Mouse (Mus musculus): Measurements from ENCODE around the gene Ccdc73. TPM values are rescaled to one million over a fixed set of nuclear protein-coding genes. Genes with fewer than 3 reads are reported as not detected.

Ccdc73 gene
- total and polyA plus RNA-seq, 3 experiments = 2.2 to 5.1 (median 2.2) TPM

DNA sequence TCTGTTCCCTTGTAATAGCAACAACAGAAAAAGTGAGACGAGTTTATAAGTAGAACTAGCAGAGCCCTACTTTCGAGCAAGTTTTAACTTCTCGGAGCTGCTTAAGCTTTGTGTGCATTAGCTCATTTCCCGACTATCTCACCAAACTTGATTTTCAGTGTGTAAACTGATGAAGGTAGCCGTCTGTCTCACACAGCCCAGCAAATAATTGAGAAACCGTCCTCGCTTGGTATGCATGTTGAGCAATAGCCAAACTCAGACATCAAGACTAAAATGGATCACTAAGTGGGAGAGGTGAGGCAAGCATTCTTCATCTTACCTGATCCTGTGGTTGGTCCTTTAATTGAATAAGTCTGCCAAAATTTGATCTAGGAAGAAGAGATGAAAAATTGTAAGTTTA lies 25.9 kb upstream of the Ccdc73 start:
- Histone ChIP-seq H3K4me2 (ENCODE audit: insufficient read depth, low read depth, poor library complexity, severe bottlenecking) (no peak overlapping the region), H3K27me3 (replicated peaks) (no peaks in the 10 kb centered on the region), H3K9ac (ENCODE audit: insufficient read depth, low read depth) (no peak overlapping the region), H3K4me1 (ENCODE audit: control insufficient read depth in 1 of 2, insufficient read depth in 2 of 2) (peaks cover under 1 to 6% of the 10 kb centered on the region in 2 experiments), H3K36me3 (replicated peaks in 1 of 2; ENCODE audit: control insufficient read depth in 1 of 2, insufficient read depth in 1 of 2, low read length in 1 of 2) (peaks cover 31 to 73% of the 10 kb centered on the region in 2 experiments), H3K9me3 (replicated peaks; ENCODE audit: low read length) (no peaks in the 10 kb centered on the region), H3K79me2 (replicated peaks; ENCODE audit: control insufficient read depth, extremely low read depth, insufficient read depth, poor library complexity, severe bottlenecking) (no peaks in the 10 kb centered on the region; the same call in 1 of the 2 replicates), H3K27ac (ENCODE audit: insufficient read depth, low read depth) (no peak overlapping the region), H3K4me3 (replicated peaks in 1 of 3; ENCODE audit: low read depth in 2 of 3, low read length in 2 of 3, poor library complexity in 1 of 3) (no peak overlapping the region)
- in situ Hi-C loops (cut with MboI; ENCODE audit: low pct_ligation_motif_present, low pct_unique_long_range_greater_than_20kb, low sequenced_read_pairs) = no loop called here
- dilution Hi-C loops (cut with MboI; ENCODE audit: extremely low pct_ligation_motif_present, extremely low pct_unique_long_range_greater_than_20kb, low sequenced_read_pairs) = no loop called here
- TF ChIP-seq MAZ (IDR thresholded peaks at IDR 0.05; ENCODE audit: low read depth, low read length) (no peak), POLR2AphosphoS2 (IDR thresholded peaks at IDR 0.05; ENCODE audit: low read depth, low read length) (no peak), CHD2 (IDR thresholded peaks at IDR 0.05; ENCODE audit: low read length) (no peak), RAD21 (IDR thresholded peaks at IDR 0.05; ENCODE audit: low read depth, low read length) (no peak), ETS1 (conservative IDR thresholded peaks at IDR 0.05; ENCODE audit: low read depth, low read length) (no peak), ZNF384 (IDR thresholded peaks at IDR 0.05; ENCODE audit: low read depth, low read length) (no peak), TCF12 (IDR thresholded peaks at IDR 0.05; ENCODE audit: low read depth, low read length) (no peak), MYC (IDR thresholded peaks at IDR 0.05; ENCODE audit: low read depth, low read length) (no peak), NRF1 (IDR thresholded peaks at IDR 0.05; ENCODE audit: low read depth, low read length) (no peak), CHD1 (IDR thresholded peaks at IDR 0.05; ENCODE audit: low read depth, low read length) (no peak), JUN (IDR thresholded peaks at IDR 0.05; ENCODE audit: insufficient read depth, low read depth, low read length) (no peak), JUND (conservative IDR thresholded peaks at IDR 0.05; ENCODE audit: low read depth, low read length) (no peak), RCOR1 (conservative IDR thresholded peaks at IDR 0.05; ENCODE audit: low read depth, low read length) (no peak), MEF2A (IDR thresholded peaks at IDR 0.05; ENCODE audit: borderline replicate concordance, low read depth, low read length) (no peak)
- no peak for DNase-seq (ENCODE audit: extremely low read depth)

DNA sequence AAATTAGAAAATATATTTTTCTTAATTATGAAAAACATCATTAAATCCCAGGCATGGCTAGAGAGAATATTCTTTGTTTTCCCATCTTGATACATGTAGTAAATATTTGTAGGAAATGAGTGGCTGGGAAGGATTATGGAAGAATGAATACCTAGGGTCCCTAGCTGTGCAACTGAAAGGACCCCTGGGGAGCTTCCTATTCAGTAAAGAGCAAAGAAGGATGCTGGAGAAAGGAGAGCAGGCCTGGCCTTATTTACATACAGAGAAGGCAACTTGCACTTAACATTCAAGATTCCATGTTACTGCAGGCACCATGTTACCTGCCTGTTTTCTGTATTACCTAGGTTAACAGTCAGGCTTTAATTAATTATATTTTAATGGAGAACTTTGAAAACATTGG lies 25.0 kb upstream of the Ccdc73 start:
- Histone ChIP-seq H3K4me1 (ENCODE audit: control insufficient read depth in 1 of 2, insufficient read depth in 2 of 2) (peaks cover 6 to 11% of the 10 kb centered on the region in 2 experiments), H3K79me2 (replicated peaks; ENCODE audit: control insufficient read depth, extremely low read depth, insufficient read depth, poor library complexity, severe bottlenecking) (no peaks in the 10 kb centered on the region; the same call in 1 of the 2 replicates), H3K4me3 (replicated peaks in 1 of 3; ENCODE audit: low read depth in 2 of 3, low read length in 2 of 3, poor library complexity in 1 of 3) (no peak overlapping the region), H3K36me3 (replicated peaks in 1 of 2; ENCODE audit: control insufficient read depth in 1 of 2, insufficient read depth in 1 of 2, low read length in 1 of 2) (peaks cover 24 to 69% of the 10 kb centered on the region in 2 experiments), H3K4me2 (ENCODE audit: insufficient read depth, low read depth, poor library complexity, severe bottlenecking) (no peak overlapping the region), H3K27ac (ENCODE audit: insufficient read depth, low read depth) (no peak overlapping the region), H3K9me3 (replicated peaks; ENCODE audit: low read length) (no peaks in the 10 kb centered on the region), H3K27me3 (replicated peaks) (no peaks in the 10 kb centered on the region), H3K9ac (ENCODE audit: insufficient read depth, low read depth) (no peak overlapping the region)
- no peak for TF ChIP-seq ZC3H11A (IDR thresholded peaks at IDR 0.05; ENCODE audit: low read depth, low read length)
- TF ChIP-seq USF2 (conservative IDR thresholded peaks at IDR 0.05; ENCODE audit: low read depth, low read length) = no peak
- no peak for TF ChIP-seq EP300 (IDR thresholded peaks at IDR 0.05; ENCODE audit: low read length)
- TF ChIP-seq NELFE (IDR thresholded peaks at IDR 0.05; ENCODE audit: low read depth, low read length) = no peak
- no peak for TF ChIP-seq ZMIZ1 (IDR thresholded peaks at IDR 0.05; ENCODE audit: low read depth, low read length)
- no peak for TF ChIP-seq MYC (IDR thresholded peaks at IDR 0.05; ENCODE audit: low read depth, low read length)
- TF ChIP-seq IRF4 (IDR thresholded peaks at IDR 0.05; ENCODE audit: low read depth, low read length) = no peak
- dilution Hi-C loops (cut with MboI; ENCODE audit: extremely low pct_ligation_motif_present, extremely low pct_unique_long_range_greater_than_20kb, low sequenced_read_pairs) (no loop called here), in situ Hi-C loops (cut with MboI; ENCODE audit: low pct_ligation_motif_present, low pct_unique_long_range_greater_than_20kb, low sequenced_read_pairs) (no loop called here)
- DNase-seq (ENCODE audit: extremely low read depth) = no peak

Data from CH12.LX (cell line).